Mouse (Mus musculus): ENCODE measurements around the gene AC124108.1.

DNA sequence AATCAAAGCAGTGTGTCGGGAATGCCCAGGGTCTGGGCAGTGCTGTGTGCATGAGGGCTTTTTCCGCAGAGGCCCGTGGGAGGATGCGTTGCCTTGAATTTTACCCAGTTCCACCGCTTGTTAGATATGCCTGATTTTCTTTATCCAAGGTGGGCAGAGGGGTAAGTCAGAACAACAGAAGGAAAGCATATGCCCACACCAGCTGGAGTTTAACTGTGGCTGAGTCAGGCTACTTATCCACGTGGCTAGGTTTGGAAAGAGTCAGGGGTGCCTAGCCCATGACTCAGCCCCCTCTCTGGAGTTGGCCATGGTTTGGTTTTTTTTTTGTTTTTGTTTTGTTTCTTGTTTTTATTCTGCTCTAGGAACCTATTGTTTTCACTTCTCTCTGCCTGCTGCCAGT, 8.0 kb downstream of the AC124108.1 start:
- no peak for TF ChIP-seq CTCF (IDR thresholded peaks at IDR 0.05; ENCODE audit: control insufficient read depth, insufficient read depth, insufficient replicate concordance, low read depth, low read length)
- TF ChIP-seq POLR2A (IDR thresholded peaks at IDR 0.05; ENCODE audit: control insufficient read depth, low read depth, low read length), result no peak

All from testis, adult 2 months (tissue).